Mouse (Mus musculus) thymus, postnatal 4 days (tissue): ENCODE data around the gene Thpo.

ENCODE experiments used
- DNase-seq: peaks from one replicate; pipeline ENCODE4 v3.0.0; 2021

Thpo gene

DNA sequence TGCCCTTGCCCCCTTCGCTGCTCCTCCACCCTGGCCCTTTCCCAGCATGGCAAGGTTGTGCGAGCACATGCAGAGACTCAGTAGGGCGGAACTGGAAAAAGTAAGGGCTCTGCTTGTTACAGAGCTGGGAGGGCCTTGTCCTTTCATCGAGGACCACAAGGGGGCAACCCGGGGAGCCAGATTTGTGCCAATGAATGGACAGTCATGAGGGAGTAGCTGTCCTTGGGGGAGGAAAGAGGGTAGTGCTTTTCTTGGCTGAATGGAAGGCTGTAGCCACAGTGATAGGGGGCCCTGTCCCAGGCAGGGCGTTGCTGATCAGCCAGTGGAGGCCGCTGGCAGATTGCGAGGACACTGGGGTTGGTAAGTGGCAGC lies 31.8 kb downstream of the Thpo start:
- peak; percentile 72 for DNase-seq

- no peak for DNase-seq
Measured at GRCm38 (mm10) chr16:20701729-20702521, 32.4 kb downstream of the Thpo start.

GRCm38 (mm10) chr16:20701316-20701715 lies 33.0 kb downstream of the Thpo start:
- no peak for DNase-seq

- no peak for DNase-seq
Measured at GRCm38 (mm10) chr16:20700036-20700435, 34.3 kb downstream of the Thpo start.

GRCm38 (mm10) chr16:20699266-20699665 lies 35.0 kb downstream of the Thpo start:
- DNase-seq, result no peak

GRCm38 (mm10) chr16:20695622-20696323 lies 38.5 kb downstream of the Thpo start:
- peak; percentile 46 for DNase-seq

GRCm38 (mm10) chr16:20694781-20695180 lies 39.5 kb downstream of the Thpo start:
- DNase-seq, result no peak

DNA sequence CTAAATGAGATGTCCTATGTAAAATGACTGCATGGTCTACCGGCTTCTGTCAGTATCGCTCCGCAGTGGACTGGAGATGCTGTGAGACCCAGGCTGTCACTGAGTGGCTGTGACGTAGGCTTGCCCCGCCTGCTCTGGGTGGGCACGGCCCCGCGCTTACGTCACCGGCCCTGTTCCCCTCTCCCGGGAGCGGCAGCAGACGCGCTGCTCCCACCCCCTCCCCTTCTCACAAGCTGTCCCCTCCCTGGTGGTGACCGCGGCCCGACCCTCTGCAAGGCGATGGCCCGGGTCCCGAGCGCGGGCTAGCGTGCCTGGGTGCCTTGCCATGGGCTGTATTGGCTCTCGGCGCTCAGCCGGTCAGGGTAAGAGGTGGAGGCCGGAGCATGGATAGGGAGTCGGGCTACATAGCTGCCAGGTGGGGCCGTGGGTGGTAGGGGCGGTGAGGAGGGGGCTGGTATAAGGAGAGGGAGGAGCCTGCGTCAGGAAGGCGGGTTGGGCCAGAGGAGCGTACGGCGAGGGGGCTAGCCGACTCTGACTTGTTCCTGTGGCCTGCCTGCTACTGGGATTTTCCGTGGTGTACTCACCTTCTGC lies 41.1 kb downstream of the Thpo start, which contains the start of gene Fam131a:
Gene Fam131a (plus strand): TSS at position 131 of the 591 bp plus-strand sequence.
- DNase-seq, result peak; percentile 85

DNA sequence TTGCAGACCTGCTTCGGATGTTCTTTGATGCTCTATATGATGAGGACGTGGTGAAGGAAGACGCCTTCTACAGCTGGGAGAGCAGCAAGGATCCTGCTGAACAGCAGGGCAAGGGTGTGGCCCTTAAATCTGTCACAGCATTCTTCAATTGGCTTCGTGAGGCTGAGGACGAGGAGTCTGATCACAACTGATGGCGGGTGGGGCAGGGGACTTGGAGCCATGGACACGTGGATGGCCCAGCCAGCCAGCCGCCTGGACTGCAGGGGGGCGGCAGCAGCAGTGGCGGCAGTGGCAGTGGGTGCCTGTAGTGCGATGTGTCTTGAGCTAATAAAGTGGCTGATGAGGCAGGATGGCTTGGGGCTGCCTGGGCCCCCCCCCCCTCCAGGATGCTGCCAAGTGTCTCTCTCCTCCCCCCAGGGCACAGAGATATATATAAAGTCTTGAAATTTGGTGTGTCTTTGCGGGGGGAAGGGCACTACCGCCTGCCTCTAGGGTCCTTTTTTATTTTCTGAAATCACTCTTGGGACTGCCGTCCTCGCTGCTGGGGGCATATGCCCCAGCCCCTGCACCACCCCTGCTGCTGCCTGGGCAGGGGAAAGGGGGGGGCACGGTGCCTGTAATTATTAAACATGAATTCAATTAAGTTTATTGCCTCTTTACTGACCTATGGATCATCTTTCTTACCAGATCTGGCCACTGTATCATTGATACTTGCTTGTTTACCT lies 41.9 kb downstream of the Thpo start:
- no peak for DNase-seq

- DNase-seq, result no peak
Measured at GRCm38 (mm10) chr16:20691617-20692016, 42.7 kb downstream of the Thpo start.

- DNase-seq, result no peak
Measured at GRCm38 (mm10) chr16:20690774-20691173, 43.5 kb downstream of the Thpo start.

DNA sequence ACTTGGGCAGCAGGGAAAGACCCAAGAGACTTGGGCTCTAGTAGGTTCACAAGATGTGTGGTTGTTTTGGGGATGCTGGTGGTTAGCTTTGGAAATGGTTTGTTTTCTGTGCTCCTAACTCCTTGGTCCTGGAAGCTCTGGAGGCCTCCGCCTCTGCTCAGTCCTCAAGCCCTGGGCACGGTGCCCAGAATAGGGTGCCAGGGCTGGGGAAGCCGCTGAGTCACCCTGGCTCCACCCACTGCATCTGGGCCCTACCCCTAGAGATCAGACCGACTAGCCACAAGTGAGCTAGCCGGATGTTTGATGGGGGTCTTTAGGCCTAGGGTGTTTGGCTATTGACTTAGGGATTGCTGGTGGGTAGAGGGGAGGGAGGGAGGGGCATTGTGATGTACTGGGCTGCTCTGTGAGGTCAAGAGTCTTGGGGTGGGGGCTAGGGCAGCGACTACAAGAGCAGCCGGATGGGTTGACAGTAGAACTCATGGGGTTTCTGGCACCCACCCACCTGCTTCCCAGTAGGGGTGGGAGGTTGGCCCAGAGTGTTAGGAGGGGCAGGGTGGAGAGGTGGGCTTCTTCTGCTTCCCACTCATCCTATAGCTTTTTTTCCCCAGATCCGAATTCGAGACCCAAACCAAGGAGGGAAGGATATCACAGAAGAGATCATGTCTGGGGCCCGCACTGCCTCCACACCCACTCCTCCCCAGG lies 56.2 kb downstream of the Thpo start:
- no peak for DNase-seq

GRCm38 (mm10) chr16:20677380-20677779 lies 56.9 kb downstream of the Thpo start:
- no peak for DNase-seq

- no peak for DNase-seq
Measured at GRCm38 (mm10) chr16:20676702-20677101, 57.6 kb downstream of the Thpo start.

DNA sequence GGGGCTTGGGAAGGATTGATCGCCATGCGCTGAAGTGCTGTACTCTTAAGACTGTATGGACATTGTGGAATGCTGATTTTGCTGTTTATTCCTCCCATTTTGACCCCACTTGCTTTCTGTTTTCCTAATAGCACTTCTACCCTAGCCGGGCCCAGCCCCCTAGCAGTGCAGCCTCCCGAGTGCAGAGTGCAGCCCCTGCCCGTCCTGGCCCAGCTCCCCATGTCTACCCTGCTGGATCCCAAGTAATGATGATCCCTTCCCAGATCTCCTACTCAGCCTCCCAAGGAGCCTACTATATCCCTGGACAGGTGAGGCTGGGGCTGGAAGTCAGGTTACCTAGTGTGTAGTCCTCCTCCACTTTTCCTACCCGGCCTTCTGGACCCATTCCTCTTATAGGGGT lies 59.1 kb downstream of the Thpo start:
- no peak for DNase-seq
